Mouse (Mus musculus): ENCODE measurements at regions not wholly inside any gene's neighbourhood (a gene's known extent, or its start where the extent isn't known, plus 50 kb on each side); places are given as distances from the start of the nearest gene placed in this dataset.

DNA sequence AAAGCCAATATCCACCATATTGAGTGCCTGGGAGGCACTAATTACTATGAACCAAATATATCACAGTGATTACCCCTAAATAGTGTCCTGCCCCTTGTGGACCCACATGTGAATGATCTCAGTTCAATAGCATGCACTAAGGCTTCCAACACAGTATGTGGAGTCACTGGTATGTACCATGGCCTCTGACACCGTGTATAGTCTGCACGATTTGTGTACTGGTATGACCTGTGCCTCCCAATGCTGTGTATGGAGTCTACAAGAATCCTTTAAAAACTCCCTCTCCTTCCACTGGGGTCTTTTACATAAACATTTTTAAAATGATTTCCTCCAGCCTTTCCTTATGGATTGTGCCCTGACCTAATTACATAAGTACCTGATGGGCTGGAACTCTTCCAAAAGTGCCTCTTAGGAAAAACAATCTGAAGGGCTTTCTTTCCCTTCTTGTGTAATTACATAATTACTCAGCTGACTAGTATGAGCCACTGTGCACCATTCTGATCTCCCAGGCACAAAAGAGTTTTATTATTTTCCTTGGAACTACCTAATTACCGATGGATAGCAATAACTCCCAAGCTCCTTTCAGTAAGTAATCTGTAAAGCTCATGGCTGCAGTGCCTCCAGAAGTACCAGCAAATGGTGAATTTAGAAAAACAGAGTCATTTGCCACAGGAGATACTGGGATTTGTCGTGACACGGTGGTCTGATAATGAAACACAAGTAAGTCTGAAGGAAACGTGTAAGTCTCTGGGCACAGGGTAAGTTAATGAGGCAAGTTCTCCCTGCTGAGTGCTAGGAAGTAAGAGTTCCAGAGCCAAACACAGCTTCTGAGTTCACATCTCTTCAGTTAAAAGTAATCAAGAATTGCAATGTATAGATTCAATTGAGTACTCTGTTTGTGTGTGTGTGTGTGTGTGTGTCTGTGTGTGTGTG, 135.8 kb upstream of the Rarb start:
- no peaks in the 10 kb centered on the region for H3K9me3 ChIP-seq
- peaks cover 15% of the 10 kb centered on the region for H3K4me1 ChIP-seq
- DNase-seq (ENCODE audit: low spot score): no peak
- no peaks in the 10 kb centered on the region for H3K27me3 ChIP-seq (replicated peaks; ENCODE audit: low read depth, poor library complexity, severe bottlenecking)
- 69% methylated on average over 6 of the region's 6 CpGs for WGBS
- no peak overlapping the region for H3K4me3 ChIP-seq
- H3K36me3 ChIP-seq (replicated peaks): no peaks in the 10 kb centered on the region
- H3K27ac ChIP-seq (replicated peaks): no peak overlapping the region

DNA sequence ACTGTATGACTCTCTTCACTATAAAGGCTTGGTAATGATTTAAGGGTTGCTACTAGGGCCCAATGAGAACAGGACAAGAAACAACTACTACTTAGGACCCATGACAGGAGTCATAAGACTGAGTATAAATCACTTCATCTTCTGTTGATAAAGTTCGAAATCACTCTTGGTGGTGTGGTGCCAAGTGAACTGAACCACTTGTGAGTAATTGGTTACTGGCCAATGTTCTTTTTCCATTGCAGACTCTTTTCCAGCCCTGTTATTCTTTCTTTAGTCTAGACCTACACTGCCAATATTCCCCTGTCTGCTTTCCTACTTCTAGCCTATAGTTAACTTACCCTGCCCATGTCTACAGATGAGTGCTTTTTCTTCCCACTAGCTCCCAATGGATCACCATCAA, 129.8 kb upstream of the Rarb start:
- H3K9me3 ChIP-seq: no peaks in the 10 kb centered on the region
- no peak for DNase-seq (ENCODE audit: low spot score)
- H3K4me1 ChIP-seq: no peaks in the 10 kb centered on the region
- no peaks in the 10 kb centered on the region for H3K27me3 ChIP-seq (replicated peaks; ENCODE audit: low read depth, poor library complexity, severe bottlenecking)
- H3K27ac ChIP-seq (replicated peaks): no peak overlapping the region
- 93% methylated on average over 1 of the region's 1 CpGs for WGBS
- no peak overlapping the region for H3K4me3 ChIP-seq
- H3K36me3 ChIP-seq (replicated peaks): no peaks in the 10 kb centered on the region

DNA sequence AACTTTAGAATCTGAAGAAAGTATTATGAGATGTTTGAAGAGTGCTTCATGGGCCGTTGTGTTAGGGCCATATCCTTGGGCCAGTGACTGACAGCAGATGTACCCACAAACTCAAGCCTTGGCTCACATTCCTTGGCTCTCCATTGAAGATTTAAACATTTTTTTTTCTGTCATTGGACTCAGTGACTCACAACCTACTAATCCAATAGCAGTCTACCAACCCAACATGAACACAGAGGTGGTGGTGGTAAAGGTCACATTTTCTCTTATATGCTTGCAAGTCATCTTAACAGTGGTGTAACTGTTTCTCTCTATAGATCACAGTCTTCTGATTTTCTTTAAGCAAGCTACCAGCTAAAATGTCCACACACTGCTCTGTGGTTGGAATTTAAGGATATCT, 125.5 kb upstream of the Rarb start:
- Histone ChIP-seq H3K4me1 (no peaks in the 10 kb centered on the region), H3K36me3 (replicated peaks) (no peaks in the 10 kb centered on the region), H3K27me3 (replicated peaks; ENCODE audit: low read depth, poor library complexity, severe bottlenecking) (no peaks in the 10 kb centered on the region), H3K27ac (replicated peaks) (no peak overlapping the region), H3K4me3 (no peak overlapping the region), H3K9me3 (no peaks in the 10 kb centered on the region)
- 84% methylated on average over 1 of the region's 1 CpGs for WGBS
- no peak for DNase-seq (ENCODE audit: low spot score)

DNA sequence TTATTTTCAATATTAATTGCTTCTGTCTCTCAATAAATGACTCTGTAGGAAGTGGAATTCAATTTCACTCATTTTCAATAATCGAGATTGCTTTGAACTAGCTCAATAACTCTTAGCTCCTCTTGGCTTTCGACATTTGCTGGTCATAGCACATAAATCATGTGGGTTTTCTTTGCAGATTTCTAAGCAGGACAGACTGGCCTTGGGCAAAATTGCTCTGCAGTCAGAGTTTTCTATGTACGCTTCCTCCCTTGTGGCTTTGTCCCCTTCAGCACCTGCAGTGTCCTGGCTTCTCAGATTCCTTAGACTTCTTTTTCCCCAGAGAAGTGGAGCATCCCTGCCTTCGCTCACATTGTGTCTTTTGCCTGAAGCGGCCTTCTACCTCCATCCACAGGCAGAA, 124.6 kb upstream of the Rarb start:
- H3K36me3 ChIP-seq (replicated peaks): no peaks in the 10 kb centered on the region
- no peak overlapping the region for H3K27ac ChIP-seq (replicated peaks)
- DNase-seq (ENCODE audit: low spot score): no peak
- no peak overlapping the region for H3K4me3 ChIP-seq
- no peaks in the 10 kb centered on the region for H3K9me3 ChIP-seq
- H3K4me1 ChIP-seq: no peaks in the 10 kb centered on the region
- 83% methylated on average over 5 of the region's 5 CpGs for WGBS
- no peaks in the 10 kb centered on the region for H3K27me3 ChIP-seq (replicated peaks; ENCODE audit: low read depth, poor library complexity, severe bottlenecking)

DNA sequence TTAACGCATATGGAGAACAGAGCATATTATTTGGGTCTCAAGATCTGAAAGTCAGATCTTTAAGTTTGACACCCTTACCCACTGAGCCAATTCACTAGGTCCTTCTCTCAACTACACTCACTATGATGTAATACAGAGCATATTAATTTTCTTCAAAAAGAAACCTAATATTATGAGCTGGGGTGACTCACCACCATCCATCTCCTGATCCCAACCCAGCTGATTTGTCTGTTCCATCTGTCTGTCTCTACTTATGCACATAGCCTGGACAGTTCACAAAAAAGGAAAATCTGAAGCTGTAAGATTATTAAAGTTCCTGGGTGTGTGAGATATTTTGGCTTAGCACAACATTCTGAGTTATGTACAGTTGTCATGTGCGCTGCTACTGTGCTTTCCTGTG, 108.2 kb upstream of the Rarb start:
- Histone ChIP-seq H3K4me1 (no peaks in the 10 kb centered on the region), H3K9me3 (no peaks in the 10 kb centered on the region), H3K27ac (replicated peaks) (no peak overlapping the region), H3K36me3 (replicated peaks) (no peaks in the 10 kb centered on the region), H3K27me3 (replicated peaks; ENCODE audit: low read depth, poor library complexity, severe bottlenecking) (no peaks in the 10 kb centered on the region), H3K4me3 (no peak overlapping the region)
- WGBS: 91% methylated on average over 2 of the region's 2 CpGs
- no peak for DNase-seq (ENCODE audit: low spot score)

DNA sequence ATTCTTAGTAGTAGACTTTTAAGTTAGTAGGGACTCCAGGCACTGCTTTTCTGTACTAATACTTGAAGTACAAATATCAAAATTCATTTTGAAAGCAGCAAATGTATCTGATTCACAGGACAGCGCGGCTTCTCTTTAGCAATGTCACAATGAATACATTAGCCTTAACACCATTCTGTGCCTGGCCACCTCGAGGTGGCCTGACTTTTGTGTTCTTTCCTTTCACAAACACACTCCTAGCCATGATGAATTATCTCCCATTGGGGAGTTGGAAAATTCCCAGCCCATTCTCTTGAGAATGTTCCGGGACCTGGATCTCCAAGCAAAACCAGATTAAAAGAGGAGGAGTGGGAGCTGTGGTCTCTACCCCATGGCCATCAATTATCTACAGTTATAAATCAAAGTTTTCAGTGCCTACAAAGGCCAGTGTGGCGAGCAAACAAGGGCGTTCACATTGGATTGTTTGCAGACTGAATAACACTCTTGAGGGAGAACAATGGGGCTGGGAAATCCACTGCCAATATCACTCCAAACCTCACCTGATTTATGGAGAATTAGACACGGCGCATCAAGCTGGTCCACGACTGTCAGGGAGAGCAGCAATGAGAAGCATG, 82.7 kb upstream of the Rarb start:
- Histone ChIP-seq H3K27ac (replicated peaks) (no peak overlapping the region), H3K27me3 (replicated peaks; ENCODE audit: low read depth, poor library complexity, severe bottlenecking) (no peaks in the 10 kb centered on the region), H3K9me3 (no peaks in the 10 kb centered on the region), H3K36me3 (replicated peaks) (no peaks in the 10 kb centered on the region), H3K4me3 (no peak overlapping the region), H3K4me1 (peaks cover 10% of the 10 kb centered on the region)
- no peak for DNase-seq (ENCODE audit: low spot score)
- 85% methylated on average over 9 of the region's 9 CpGs for WGBS

DNA sequence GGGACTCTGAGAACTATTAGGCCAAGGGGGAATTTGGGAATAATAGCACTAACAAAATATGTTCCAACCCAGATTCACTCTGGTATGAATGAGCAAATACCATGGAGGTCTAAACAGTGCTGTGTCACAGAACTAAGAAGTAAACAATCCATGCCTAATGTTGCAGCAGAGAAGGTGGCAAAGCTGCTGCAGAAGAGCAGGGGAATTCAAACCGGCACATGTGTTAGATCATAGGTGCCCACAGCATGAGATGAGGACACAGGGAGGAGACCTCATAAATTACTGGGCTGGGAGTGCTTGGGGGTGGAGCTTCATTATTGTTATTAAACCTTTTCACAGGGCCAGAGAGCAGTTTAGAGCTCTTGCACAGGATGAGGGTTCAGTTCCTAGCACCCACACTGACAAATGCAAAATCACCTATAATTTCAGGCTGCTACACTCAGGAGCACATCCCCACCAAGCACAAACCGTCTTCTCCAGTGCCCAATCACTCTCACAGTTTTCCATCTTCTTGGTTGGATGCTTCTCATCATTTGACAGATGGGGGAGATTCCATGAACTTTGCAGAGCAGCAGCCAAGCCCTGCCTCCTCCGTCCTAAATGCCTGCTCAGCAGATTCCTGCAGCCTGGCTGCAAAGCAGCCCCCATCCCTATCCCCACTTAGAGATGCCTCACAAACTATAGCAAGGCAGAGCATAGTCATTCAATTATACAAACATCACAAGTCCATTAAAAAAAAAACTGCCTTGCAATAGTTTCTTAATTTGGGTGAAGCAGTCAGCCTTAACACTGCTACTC, 79.0 kb upstream of the Rarb start:
- no peak overlapping the region for H3K27ac ChIP-seq (replicated peaks)
- H3K4me1 ChIP-seq: peaks cover 10% of the 10 kb centered on the region
- H3K36me3 ChIP-seq (replicated peaks): no peaks in the 10 kb centered on the region
- H3K4me3 ChIP-seq: no peak overlapping the region
- H3K9me3 ChIP-seq: no peaks in the 10 kb centered on the region
- WGBS: 51% methylated on average over 3 of the region's 3 CpGs
- H3K27me3 ChIP-seq (replicated peaks; ENCODE audit: low read depth, poor library complexity, severe bottlenecking): no peaks in the 10 kb centered on the region
- no peak for DNase-seq (ENCODE audit: low spot score)

DNA sequence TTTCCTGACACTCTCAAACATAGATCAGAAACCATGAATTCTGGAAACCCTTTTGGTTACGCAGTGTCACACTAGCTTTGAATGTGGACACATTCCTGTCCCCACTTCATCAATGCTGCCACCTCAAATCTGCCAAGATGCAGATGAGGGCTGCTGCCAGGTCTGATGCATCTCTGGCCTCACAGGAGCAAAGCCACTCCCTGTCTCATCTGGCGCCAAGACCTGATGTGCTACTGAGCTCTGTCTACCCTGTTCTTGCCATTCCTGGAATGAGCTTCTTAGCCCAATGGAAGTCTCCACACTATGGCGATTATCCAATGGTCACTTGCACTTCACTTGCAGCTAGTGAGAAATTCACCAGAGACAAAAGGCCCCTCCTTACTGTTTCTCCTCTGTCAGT, 78.0 kb upstream of the Rarb start:
- Histone ChIP-seq H3K9me3 (no peaks in the 10 kb centered on the region), H3K4me1 (peaks cover 10% of the 10 kb centered on the region), H3K27me3 (replicated peaks; ENCODE audit: low read depth, poor library complexity, severe bottlenecking) (no peaks in the 10 kb centered on the region), H3K4me3 (no peak overlapping the region), H3K27ac (replicated peaks) (no peak overlapping the region), H3K36me3 (replicated peaks) (no peaks in the 10 kb centered on the region)
- WGBS: 83% methylated on average over 3 of the region's 3 CpGs
- no peak for DNase-seq (ENCODE audit: low spot score)

DNA sequence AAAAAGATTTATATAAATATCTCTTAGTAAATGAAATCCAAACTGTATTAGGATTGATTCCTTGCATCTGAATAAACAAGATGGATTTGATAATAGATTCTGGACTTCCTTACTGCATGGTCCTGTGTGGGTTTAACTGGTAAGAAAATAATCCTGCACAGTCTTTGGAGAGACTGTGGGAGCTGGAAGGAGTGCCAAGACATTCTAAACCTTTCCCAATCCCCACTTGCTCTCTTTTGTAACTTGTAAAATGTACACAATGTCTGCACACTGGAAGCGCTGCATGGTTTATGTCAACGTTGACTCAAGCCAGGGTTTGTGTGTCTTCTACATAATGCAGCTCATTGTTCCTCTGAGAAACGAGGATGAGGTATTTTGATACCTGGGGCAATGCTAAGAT, 62.3 kb upstream of the Rarb start:
- no peaks in the 10 kb centered on the region for H3K27me3 ChIP-seq (replicated peaks; ENCODE audit: low read depth, poor library complexity, severe bottlenecking)
- H3K4me3 ChIP-seq: no peak overlapping the region
- peaks cover 5% of the 10 kb centered on the region; the same call in 1 of the 2 replicates for H3K4me1 ChIP-seq
- no peaks in the 10 kb centered on the region for H3K9me3 ChIP-seq
- peak; percentile 25 for DNase-seq (ENCODE audit: low spot score)
- no peak overlapping the region for H3K27ac ChIP-seq (replicated peaks)
- WGBS: 24% methylated on average over 3 of the region's 3 CpGs
- H3K36me3 ChIP-seq (replicated peaks): no peaks in the 10 kb centered on the region

DNA sequence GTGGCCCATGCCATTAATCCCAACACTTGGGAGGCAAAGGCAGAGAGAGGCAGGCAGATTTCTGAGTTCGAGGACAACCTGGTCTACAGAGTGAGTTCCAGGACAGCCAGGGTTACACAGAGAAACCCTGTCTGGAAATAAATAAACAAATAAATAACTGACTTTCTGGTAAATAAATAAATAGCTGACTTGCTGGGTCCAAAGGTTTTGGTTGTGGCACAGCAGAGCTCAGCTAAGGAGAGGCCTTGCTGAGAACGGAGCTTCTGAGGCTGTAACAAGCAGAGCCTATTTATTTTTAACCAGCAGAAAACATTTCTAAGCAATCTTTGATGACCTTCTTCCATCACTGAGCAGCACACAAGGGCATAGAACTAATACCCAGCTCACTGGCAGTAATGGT, 50.3 kb upstream of the Rarb start:
- whole genome bisulfite sequencing: 94% methylated on average over 2 of the region's 2 CpGs
- Histone ChIP-seq H3K36me3 (replicated peaks) (no peaks in the 10 kb centered on the region), H3K27me3 (replicated peaks; ENCODE audit: low read depth, poor library complexity, severe bottlenecking) (no peaks in the 10 kb centered on the region), H3K4me1 (no peaks in the 10 kb centered on the region), H3K9me3 (no peaks in the 10 kb centered on the region), H3K27ac (replicated peaks) (no peak overlapping the region), H3K4me3 (no peak overlapping the region)
- no peak for DNase-seq (ENCODE audit: low spot score)
